25 mouse cellular contexts compared by ENCODE assay signal in the genomic region with DNA sequence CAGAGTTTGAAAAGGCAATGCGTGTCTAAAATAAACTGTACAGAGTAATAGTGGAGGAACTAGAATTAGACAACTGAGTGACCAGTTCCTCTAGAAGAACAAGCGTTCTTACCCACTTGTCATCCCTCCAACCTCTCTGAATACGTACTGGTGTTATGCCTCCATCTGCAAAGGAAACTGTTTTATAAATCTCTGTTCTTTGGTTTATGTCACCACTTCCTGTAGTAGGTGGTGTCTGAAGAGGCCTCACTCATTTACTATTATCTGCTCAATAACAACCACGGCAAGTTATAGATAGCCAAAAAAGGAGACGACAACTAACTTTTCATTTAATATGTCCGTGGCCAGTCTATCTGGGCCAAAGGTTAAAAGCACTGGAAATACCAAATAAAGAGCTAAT. TPM values are rescaled to one million over a fixed set of nuclear protein-coding genes. Genes with fewer than 3 reads are reported as not detected.
"Had no signal": no experiment of that assay in that cellular context is flagged by ENCODE, and none has a peak within 500 bp of the region (broad histone marks: within the 10 kb centered on the region; RNA-seq: fewer than 3 reads in every experiment).

No protein-coding gene starts in this region.

- H3K4me2 ChIP-seq: kidney, embryonic 15.5 days; liver, embryonic 13.5 days; midbrain, embryonic 13.5 days had no signal

- DNase-seq: kidney, adult 8-10 months; kidney, postnatal 10 days; kidney, postnatal 36 days; layer of hippocampus, postnatal 36 days; liver, embryonic 13.5 days; lung, adult 2 months; lung, postnatal 14 days; right cerebral cortex, postnatal 14 days; right cerebral cortex, postnatal 4 days; thymus, postnatal 25 days had no signal

- ATAC-seq: midbrain, embryonic 13.5 days; midbrain, embryonic 16.5 days had no signal

- H3K27ac ChIP-seq: kidney, embryonic 15.5 days; left cerebral cortex, adult 2 months; liver, embryonic 13.5 days; midbrain, embryonic 10.5 days; midbrain, embryonic 13.5 days; stomach, postnatal 0 days had no signal

- H3K9me3 ChIP-seq: kidney, embryonic 15.5 days; liver, embryonic 13.5 days; megakaryocyte, embryonic 14.5 days; midbrain, embryonic 10.5 days; midbrain, embryonic 13.5 days had no signal

- H3K9ac ChIP-seq: kidney, embryonic 15.5 days; liver, embryonic 13.5 days; midbrain, embryonic 13.5 days had no signal

- H3K27me3 ChIP-seq: kidney, embryonic 15.5 days; liver, embryonic 13.5 days; megakaryocyte, embryonic 14.5 days; midbrain, embryonic 13.5 days had no signal

- H3K4me3 ChIP-seq: kidney, embryonic 15.5 days; left cerebral cortex, adult 2 months; liver, embryonic 13.5 days; megakaryocyte, embryonic 14.5 days; midbrain, embryonic 10.5 days; midbrain, embryonic 13.5 days; myocyte had no signal

RNA-seq across cellular contexts. Expression of gene 4930548H24Rik, which starts 35.0 kb away (rescaled TPM):
- total RNA-seq: liver, adult 2 months had no signal
- polyA plus RNA-seq: kidney, embryonic 15.5 days; limb, embryonic 11.5 days; liver, adult 2 months; liver, embryonic 13.5 days; liver, embryonic 16.5 days; lung, adult 2 months; lung, embryonic 16.5 days; midbrain, embryonic 10.5 days; midbrain, embryonic 16.5 days; myocyte; neural tube, embryonic 11.5 days; neural tube, embryonic 14.5 days; stomach, embryonic 14.5 days; stomach, postnatal 0 days had no signal
